Mouse (Mus musculus) T-cell, adult 2 months (primary cell): Measurements from ENCODE around the gene Antxrl.

Experiments
- DNase-seq: peaks from one replicate; pipeline ENCODE4 v3.0.0; 2022; ENCODE audit warnings: low spot score

Gene Antxrl

GRCm38 (mm10) chr14:34052516-34052915 lies at the start of gene Antxrl:
Gene Antxrl, plus strand, starts transcription at chr14:34052707.
- DNase-seq = no peak

GRCm38 (mm10) chr14:34015063-34015462 lies 37.4 kb upstream of the Antxrl start, which contains the start of gene Gm30083:
Gene Gm30083, minus strand, starts transcription at chr14:34015182.
- no peak for DNase-seq

- no peak for DNase-seq
Measured at GRCm38 (mm10) chr14:34016381-34016780, 36.1 kb upstream of the Antxrl start, which contains the start of gene Gm5460. Gene Gm5460, plus strand, starts transcription at chr14:34016758.

- no peak for DNase-seq
Measured at GRCm38 (mm10) chr14:34016938-34017337, 35.6 kb upstream of the Antxrl start.

- DNase-seq = no peak
Measured at GRCm38 (mm10) chr14:34026710-34027109, 25.8 kb upstream of the Antxrl start.

- no peak for DNase-seq
Measured at GRCm38 (mm10) chr14:34033841-34034610, 18.5 kb upstream of the Antxrl start.

- DNase-seq = no peak
Measured at GRCm38 (mm10) chr14:34041241-34041640, 11.3 kb upstream of the Antxrl start.

- DNase-seq = no peak
Measured at GRCm38 (mm10) chr14:34043341-34043740, 9.2 kb upstream of the Antxrl start.

GRCm38 (mm10) chr14:34050101-34050779 lies 2.3 kb upstream of the Antxrl start:
- DNase-seq = no peak

GRCm38 (mm10) chr14:34071665-34072064 lies 19.2 kb downstream of the Antxrl start:
- no peak for DNase-seq

GRCm38 (mm10) chr14:34075346-34075745 lies 22.8 kb downstream of the Antxrl start:
- DNase-seq = no peak

- no peak for DNase-seq
Measured at GRCm38 (mm10) chr14:34077222-34077621, 24.7 kb downstream of the Antxrl start.

GRCm38 (mm10) chr14:34078293-34078692 lies 25.8 kb downstream of the Antxrl start:
- DNase-seq = no peak

GRCm38 (mm10) chr14:34080321-34080997 lies 28.0 kb downstream of the Antxrl start:
- no peak for DNase-seq

GRCm38 (mm10) chr14:34085731-34086130 lies 33.2 kb downstream of the Antxrl start, which contains the start of gene Anxa8:
Gene Anxa8, plus strand, starts transcription at chr14:34085981.
- no peak for DNase-seq

GRCm38 (mm10) chr14:34086806-34087205 lies 34.3 kb downstream of the Antxrl start:
- no peak for DNase-seq

GRCm38 (mm10) chr14:34087856-34088398 lies 35.4 kb downstream of the Antxrl start:
- no peak for DNase-seq

- DNase-seq = no peak
Measured at GRCm38 (mm10) chr14:34089796-34090195, 37.3 kb downstream of the Antxrl start.

- DNase-seq = no peak
Measured at GRCm38 (mm10) chr14:34091475-34091874, 39.0 kb downstream of the Antxrl start.

- DNase-seq = no peak
Measured at GRCm38 (mm10) chr14:34092856-34093255, 40.3 kb downstream of the Antxrl start.

GRCm38 (mm10) chr14:34096161-34096560 lies 43.7 kb downstream of the Antxrl start:
- no peak for DNase-seq

- DNase-seq = no peak
Measured at GRCm38 (mm10) chr14:34102601-34103000, 50.1 kb downstream of the Antxrl start, which contains the start of gene A630023A22Rik. Gene A630023A22Rik, minus strand, starts transcription at chr14:34102754.
